Mouse (Mus musculus): ENCODE measurements at regions not wholly inside any gene's neighbourhood (a gene's known extent, or its start where the extent isn't known, plus 50 kb on each side); places are given as distances from the start of the nearest gene placed in this dataset.
A peak's percentile ranks its signal among the peaks of the same experiment; 100 is the strongest.

DNA sequence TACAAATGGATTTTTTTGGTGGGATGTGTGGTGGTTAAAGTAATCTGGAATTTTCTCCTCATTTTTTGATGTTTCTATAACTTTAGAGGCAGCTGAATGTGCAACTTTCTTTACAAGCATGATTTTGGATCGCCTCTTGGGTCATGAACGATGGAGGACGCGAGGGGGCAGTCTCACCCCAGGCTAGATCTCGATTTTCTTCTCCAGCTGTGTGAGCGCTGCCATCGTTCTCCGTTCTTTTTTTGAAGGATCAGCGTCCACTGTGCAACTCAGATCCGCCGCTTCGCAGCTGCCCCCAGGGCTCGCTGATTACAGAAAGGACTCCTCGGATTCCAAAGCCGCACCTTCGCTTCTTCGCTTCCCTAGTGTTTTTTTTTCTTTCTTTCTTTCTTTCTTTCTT is 63.4 kb upstream of the Got2 start:
- Histone ChIP-seq H3K36me3 (ENCODE audit: control insufficient read depth, insufficient read depth, low read length) (no peaks in the 10 kb centered on the region), H3K9ac (ENCODE audit: low read length) (peak overlapping the region; percentile 51), H3K4me2 (ENCODE audit: low read length) (peak overlapping the region; percentile 66), H3K27ac (replicated peaks in 1 of 2; ENCODE audit: control insufficient read depth in 1 of 2, insufficient read depth in 1 of 2, low read depth in 2 of 2, low read length in 2 of 2) (no peak overlapping the region), H3K9me3 (ENCODE audit: control insufficient read depth, low read length) (0 out of 2 replicates have a peak, but pooled peaks cover 4% of the 10 kb centered on the region), H3K4me1 (ENCODE audit: control insufficient read depth in 2 of 2, insufficient read depth in 2 of 2, low read length in 2 of 2) (no peaks in the 10 kb centered on the region), H3K27me3 (ENCODE audit: control insufficient read depth, insufficient read depth, low read length) (no peaks in the 10 kb centered on the region; the same call in 1 of the 2 replicates), H3K4me3 (ENCODE audit: control insufficient read depth in 1 of 2, insufficient read depth in 1 of 2, low read depth in 1 of 2, low read length in 2 of 2) (peak overlapping the region; percentile 30 to 45)
- 2% methylated on average over 17 of the region's 17 CpGs for WGBS
- no peak for ATAC-seq (ENCODE audit: insufficient number of reproducible peaks, insufficient read depth, low FRiP score, low read depth)

Measured in heart, embryonic 14.5 days (tissue).